Mouse (Mus musculus): ENCODE data around the gene Sult1c1. TPM values are rescaled to one million over a fixed set of nuclear protein-coding genes. Genes with fewer than 3 reads are reported as not detected.
"Not testable (repeated sequence)": the region's sequence is repeated elsewhere in the genome, so short reads cannot be mapped to it uniquely, and the experiment has no call there.

Gene Sult1c1
- not detected in 2 replicates for polyA plus RNA-seq (2016; fragmentation: Nextera tagmentation; extraction: Ambion mirVana)

GRCm38 (mm10) chr17:53990574-53990973 lies at the start of gene Sult1c1:
Gene Sult1c1, minus strand, starts transcription at chr17:53990674.
- H3K27ac ChIP-seq: no peak within 1 kb of the TSS
- no peaks in the 10 kb centered on the region for H3K36me3 ChIP-seq
- 93% methylated on average over 6 of the region's 6 CpGs for WGBS
- H3K4me1 ChIP-seq: no peaks in the 10 kb centered on the region
- no peaks in the 10 kb centered on the region for H3K9me3 ChIP-seq (replicated peaks)
- no peak within 1 kb of the TSS for H3K4me3 ChIP-seq
- H3K27me3 ChIP-seq (ENCODE audit: low read depth, poor library complexity, severe bottlenecking): no peaks in the 10 kb centered on the region
- DNase-seq (ENCODE audit: low spot score): no peak

- no peaks in the 10 kb centered on the region for H3K9me3 ChIP-seq (replicated peaks)
- no peak for DNase-seq (ENCODE audit: low spot score)
- H3K4me3 ChIP-seq: no peak overlapping the region
- no peak overlapping the region for H3K27ac ChIP-seq
- H3K36me3 ChIP-seq: no peaks in the 10 kb centered on the region
- no peaks in the 10 kb centered on the region for H3K27me3 ChIP-seq (ENCODE audit: low read depth, poor library complexity, severe bottlenecking)
- H3K4me1 ChIP-seq: no peaks in the 10 kb centered on the region
- WGBS: 15% methylated on average over 1 of the region's 1 CpGs
These were observed 23.7 kb upstream of the Sult1c1 start for GRCm38 (mm10) chr17:54014204-54014603.

- Histone ChIP-seq H3K9me3 (replicated peaks) (no peaks in the 10 kb centered on the region), H3K36me3 (no peaks in the 10 kb centered on the region), H3K4me1 (no peaks in the 10 kb centered on the region), H3K27ac (no peak overlapping the region), H3K4me3 (no peak overlapping the region), H3K27me3 (ENCODE audit: low read depth, poor library complexity, severe bottlenecking) (no peaks in the 10 kb centered on the region)
- DNase-seq (ENCODE audit: low spot score): no peak
These were observed 20.7 kb upstream of the Sult1c1 start for GRCm38 (mm10) chr17:54011196-54011595.

- H3K27me3 ChIP-seq (ENCODE audit: low read depth, poor library complexity, severe bottlenecking); H3K4me1 ChIP-seq; H3K36me3 ChIP-seq; H3K4me3 ChIP-seq; H3K27ac ChIP-seq; H3K9me3 ChIP-seq (replicated peaks); DNase-seq (ENCODE audit: low spot score): not testable (repeated sequence)
- 80% methylated on average over 1 of the region's 1 CpGs for WGBS
These were observed 20.1 kb upstream of the Sult1c1 start for GRCm38 (mm10) chr17:54010536-54010935.

GRCm38 (mm10) chr17:54003522-54003921 lies 13.0 kb upstream of the Sult1c1 start:
- no peaks in the 10 kb centered on the region for H3K36me3 ChIP-seq
- H3K27me3 ChIP-seq (ENCODE audit: low read depth, poor library complexity, severe bottlenecking): no peaks in the 10 kb centered on the region
- DNase-seq (ENCODE audit: low spot score): no peak
- no peaks in the 10 kb centered on the region for H3K4me1 ChIP-seq
- H3K9me3 ChIP-seq (replicated peaks): no peaks in the 10 kb centered on the region
- H3K4me3 ChIP-seq: no peak overlapping the region
- WGBS: 82% methylated on average over 4 of the region's 4 CpGs
- H3K27ac ChIP-seq: no peak overlapping the region

GRCm38 (mm10) chr17:53973606-53974005 lies 16.9 kb downstream of the Sult1c1 start:
- Histone ChIP-seq H3K9me3 (replicated peaks) (no peaks in the 10 kb centered on the region), H3K27ac (no peak overlapping the region), H3K4me1 (no peaks in the 10 kb centered on the region), H3K36me3 (no peaks in the 10 kb centered on the region), H3K27me3 (ENCODE audit: low read depth, poor library complexity, severe bottlenecking) (no peaks in the 10 kb centered on the region), H3K4me3 (no peak overlapping the region)
- DNase-seq (ENCODE audit: low spot score): no peak
- WGBS: 84% methylated on average over 4 of the region's 4 CpGs

- H3K27ac ChIP-seq: no peak overlapping the region
- no peak overlapping the region for H3K4me3 ChIP-seq
- WGBS: 92% methylated on average over 19 of the region's 19 CpGs
- H3K4me1 ChIP-seq: no peaks in the 10 kb centered on the region
- H3K27me3 ChIP-seq (ENCODE audit: low read depth, poor library complexity, severe bottlenecking): no peaks in the 10 kb centered on the region
- DNase-seq (ENCODE audit: low spot score): no peak
- H3K36me3 ChIP-seq: no peaks in the 10 kb centered on the region
- H3K9me3 ChIP-seq (replicated peaks): no peaks in the 10 kb centered on the region
These were observed 48.8 kb downstream of the Sult1c1 start for GRCm38 (mm10) chr17:53941569-53942162.

- DNase-seq (ENCODE audit: low spot score): no peak
- Histone ChIP-seq H3K4me1 (no peaks in the 10 kb centered on the region), H3K4me3 (no peak overlapping the region), H3K27ac (no peak overlapping the region), H3K36me3 (no peaks in the 10 kb centered on the region), H3K27me3 (ENCODE audit: low read depth, poor library complexity, severe bottlenecking) (no peaks in the 10 kb centered on the region), H3K9me3 (replicated peaks) (no peaks in the 10 kb centered on the region)
- 88% methylated on average over 8 of the region's 8 CpGs for WGBS
These were observed 49.7 kb downstream of the Sult1c1 start for GRCm38 (mm10) chr17:53940726-53941125.

Other genes starting within 250 kb of the Sult1c1 start
- gene Sult1c2, start 144.3 kb downstream of the Sult1c1 start, polyA plus RNA-seq (2016; fragmentation: Nextera tagmentation; extraction: Ambion mirVana): not detected in 2 replicates

Measured in limb, embryonic 10.5 days (tissue).